Mouse (Mus musculus) layer of hippocampus, adult 8-10 months (tissue): ENCODE measurements around the gene Gdf5. TPM values are rescaled to one million over a fixed set of nuclear protein-coding genes. Genes with fewer than 3 reads are reported as not detected.

Experiments
- DNase-seq, 2 experiments: peaks; one replicate each; pipeline ENCODE4 v3.0.0; 2022; ENCODE audit warnings: low spot score in 2 of 2
- total RNA-seq, 4 experiments: library from RNA; stranded (reverse); gene quantifications; 2 replicates each; pipeline ENCODE4 v1.2.4; 2022

Gene Gdf5
- under 1 TPM in 3 of 4 experiments, not detected in 1; 0.18 to 0.31 (median 0.31) TPM for total RNA-seq

- no peak for DNase-seq
These were observed at the start of gene Gdf5 for GRCm38 (mm10) chr2:155945124-155945523. Gdf5 (minus strand) TSS chr2:155945367.

- peak; percentile 40 to 68 for DNase-seq
These were observed 46.7 kb upstream of the Gdf5 start for GRCm38 (mm10) chr2:155991863-155992321.

GRCm38 (mm10) chr2:155991151-155991550 is 46.0 kb upstream of the Gdf5 start:
- no peak for DNase-seq

GRCm38 (mm10) chr2:155989085-155989484 is 43.9 kb upstream of the Gdf5 start:
- no peak for DNase-seq

DNA sequence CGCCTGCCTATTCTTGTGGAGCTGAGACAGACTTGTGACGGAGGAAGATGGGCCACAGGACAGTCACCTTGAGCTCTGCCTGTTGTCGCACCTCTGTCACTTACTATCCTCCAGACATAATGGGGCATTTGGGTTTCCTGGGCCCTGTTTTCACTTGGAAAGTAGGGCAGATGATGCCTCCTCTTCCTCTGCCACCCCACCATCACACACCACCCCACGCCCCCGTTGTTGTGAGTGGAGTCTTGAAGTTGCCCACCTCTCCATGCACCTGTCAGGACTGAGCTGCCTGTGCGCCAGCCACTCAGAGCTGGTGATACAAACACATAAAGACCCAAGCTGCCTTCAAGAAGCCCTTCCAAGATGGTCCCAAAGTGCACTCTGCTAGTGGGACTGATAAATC is 42.0 kb upstream of the Gdf5 start:
- no peak for DNase-seq

DNA sequence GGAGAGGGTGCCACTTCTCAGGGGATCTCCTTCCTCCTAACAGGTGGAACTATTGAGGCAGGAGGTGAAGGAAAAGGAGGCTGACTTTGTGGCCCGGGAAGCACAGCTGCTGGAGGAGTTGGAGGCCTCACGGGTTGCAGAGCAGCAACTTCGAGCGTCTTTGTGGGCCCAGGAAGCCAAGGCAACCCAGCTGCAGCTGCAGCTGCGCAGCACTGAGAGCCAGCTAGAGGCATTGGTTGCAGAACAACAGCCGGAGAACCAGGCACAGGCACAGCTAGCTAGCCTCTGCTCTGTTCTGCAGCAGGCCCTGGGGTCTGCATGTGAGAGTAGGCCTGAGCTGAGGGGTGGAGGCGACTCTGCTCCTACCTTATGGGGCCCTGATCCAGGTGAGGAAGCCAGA is 40.6 kb upstream of the Gdf5 start:
- no peak for DNase-seq

GRCm38 (mm10) chr2:155979328-155979991 is 34.3 kb upstream of the Gdf5 start:
- no peak for DNase-seq

DNA sequence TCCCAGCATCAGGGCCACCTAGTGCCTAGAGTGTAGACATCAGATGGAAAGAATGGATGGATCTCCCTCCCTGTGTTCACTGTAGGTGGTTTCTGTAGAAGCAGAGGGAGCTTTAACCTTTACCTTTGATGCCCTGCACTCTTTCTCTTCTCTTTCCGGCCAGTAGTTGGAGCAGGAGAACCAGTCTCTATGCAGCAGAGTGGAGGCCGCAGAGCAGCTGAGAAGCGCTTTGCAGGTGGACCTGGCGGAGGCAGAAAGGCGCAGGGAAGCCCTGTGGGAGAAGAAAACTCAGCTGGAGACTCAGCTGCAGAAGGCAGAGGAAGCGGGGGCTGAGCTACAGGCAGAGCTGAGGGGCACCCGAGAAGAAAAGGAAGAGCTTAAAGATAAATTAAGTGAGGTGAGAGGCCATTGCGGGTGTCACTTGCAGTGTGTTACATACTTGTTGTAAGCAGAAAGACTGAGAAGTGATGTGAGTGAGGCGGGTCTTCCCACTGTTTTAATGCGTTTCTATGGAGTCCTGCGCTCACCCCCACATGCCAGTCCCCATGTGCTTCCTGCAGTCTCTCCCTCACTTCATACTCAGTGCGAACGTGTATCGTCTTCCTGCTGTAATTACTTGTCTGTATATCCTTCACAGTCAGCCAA is 29.0 kb upstream of the Gdf5 start:
- no peak for DNase-seq

DNA sequence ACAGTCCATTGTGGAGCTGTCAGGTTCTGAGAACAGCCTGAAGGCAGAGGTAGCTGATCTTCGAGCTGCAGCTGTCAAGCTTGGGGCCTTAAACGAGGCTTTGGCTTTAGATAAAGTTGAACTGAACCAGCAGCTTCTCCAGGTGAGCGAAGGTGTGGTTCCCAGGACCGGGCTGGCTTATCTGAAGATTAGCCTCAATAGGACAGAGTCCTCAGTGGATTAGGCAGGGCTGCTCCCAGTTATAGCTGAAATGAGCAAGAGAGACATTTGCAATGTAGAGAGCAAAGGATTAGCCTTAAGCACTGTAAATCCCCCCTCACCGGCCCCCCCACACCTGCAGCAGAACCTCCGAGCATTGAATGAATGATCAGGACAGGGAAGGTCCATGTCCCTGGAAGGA is 28.2 kb upstream of the Gdf5 start:
- no peak for DNase-seq

GRCm38 (mm10) chr2:155962991-155963390 is 17.8 kb upstream of the Gdf5 start:
- no peak for DNase-seq

DNA sequence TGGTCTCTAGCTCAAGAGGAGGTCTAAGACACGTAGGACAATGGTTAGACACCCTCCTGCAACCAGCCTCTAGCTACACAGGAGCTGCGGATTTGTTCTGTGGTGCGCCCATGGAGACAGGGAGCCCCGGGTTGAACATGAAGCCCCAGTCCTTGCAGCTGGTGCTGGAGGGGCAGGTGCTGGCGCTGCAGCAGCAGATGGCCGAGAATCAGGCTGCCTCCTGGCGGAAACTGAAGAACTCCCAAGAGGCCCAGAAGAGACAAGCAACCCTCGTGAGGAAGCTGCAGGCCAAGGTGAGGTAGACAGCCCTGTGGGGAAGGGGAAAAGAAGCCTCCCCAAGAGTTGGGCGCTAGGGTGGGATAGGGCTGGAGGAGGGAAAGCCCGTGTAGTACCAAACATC is 16.7 kb upstream of the Gdf5 start:
- DNase-seq, result no peak

DNA sequence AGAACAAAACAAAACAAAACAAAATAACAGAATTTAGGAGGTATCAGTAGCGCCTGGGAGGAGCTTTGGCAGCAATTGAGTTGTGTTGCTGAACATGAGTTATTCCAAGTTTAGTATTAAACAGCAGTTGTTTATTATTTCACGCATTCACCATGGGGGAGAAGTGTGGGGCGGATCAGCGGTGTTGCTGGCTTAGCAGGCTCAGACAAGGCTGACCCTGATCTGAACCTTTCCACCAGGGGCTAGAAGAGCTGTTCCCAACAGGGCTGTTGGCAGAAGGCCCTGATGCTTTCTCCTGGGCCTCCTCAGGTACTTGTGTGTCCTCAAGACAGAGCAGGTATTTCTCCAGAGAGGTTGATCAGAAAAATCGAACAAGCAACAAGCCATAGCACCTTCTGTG is 14.8 kb upstream of the Gdf5 start:
- DNase-seq, result no peak

DNA sequence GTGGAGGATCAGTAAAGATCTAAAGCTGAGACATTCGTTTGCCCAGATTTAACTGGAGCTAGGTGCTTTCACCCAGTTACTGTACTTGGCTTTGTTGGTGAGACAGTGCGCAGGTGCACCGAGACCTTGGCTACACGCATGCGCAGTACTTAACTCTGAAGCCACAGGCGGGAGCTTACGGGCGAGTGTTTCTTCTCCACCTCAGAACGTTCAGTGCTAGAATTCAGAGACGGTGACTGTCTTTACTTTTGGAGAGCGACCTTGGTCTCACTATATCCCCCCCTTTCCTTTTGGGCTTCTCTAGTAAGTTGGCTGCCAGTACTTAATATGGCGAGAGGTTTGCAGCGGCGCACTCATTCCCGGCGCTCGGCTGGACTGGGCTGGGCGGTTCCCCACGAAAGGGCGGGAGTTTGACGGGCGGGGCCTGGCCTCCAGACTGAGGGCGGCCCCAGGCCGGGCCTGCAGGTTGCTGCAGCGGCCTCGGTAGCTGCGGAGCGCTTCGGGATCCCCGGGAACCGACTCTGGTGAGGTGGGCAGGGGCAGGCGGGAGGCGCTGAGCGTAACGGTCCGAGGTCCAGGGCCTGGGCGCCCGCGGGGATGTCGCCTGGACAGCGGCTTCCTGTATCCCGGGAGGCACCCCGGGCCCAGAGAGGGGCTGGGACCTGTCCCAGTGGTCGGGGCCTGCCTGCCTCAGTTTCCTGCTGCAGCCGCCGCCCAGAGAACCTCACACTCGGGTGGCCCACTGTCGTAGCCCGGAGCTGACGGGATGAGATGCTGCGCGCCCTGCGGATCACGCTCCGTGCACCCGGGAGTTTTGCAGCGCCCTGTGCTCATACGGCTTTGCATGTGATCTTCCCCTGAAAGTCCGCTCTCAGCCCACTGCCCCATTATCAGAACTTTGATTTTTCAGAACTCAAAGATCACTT is 11.2 kb upstream of the Gdf5 start, which contains the start of gene Cep250:
Gene Cep250 (plus strand): TSS at position 325 of the 926 bp plus-strand sequence.
- DNase-seq, result peak; percentile 77 to 85

- peak; percentile 53 to 67 for DNase-seq
These were observed 6.8 kb upstream of the Gdf5 start for GRCm38 (mm10) chr2:155952006-155952405.

DNA sequence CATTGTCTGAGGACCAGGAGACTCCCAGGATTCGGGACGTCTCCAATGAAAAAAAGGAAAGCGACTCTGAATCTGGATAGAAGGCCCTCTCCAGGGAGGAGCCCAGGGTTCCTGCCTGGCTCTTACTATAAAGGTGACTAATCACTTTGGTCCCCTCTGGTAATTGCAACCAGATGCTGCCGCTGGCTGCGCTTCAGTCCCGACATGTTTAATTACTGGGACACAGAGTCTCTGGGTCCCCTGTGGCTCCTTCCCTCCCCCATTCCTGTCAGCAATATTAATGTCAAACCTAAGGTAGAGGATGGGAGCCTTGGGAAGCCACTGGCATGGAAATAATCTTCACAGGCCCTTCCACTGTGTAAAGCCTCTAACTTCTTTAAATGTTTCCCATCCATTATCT is 4.2 kb upstream of the Gdf5 start:
- DNase-seq, result no peak

DNA sequence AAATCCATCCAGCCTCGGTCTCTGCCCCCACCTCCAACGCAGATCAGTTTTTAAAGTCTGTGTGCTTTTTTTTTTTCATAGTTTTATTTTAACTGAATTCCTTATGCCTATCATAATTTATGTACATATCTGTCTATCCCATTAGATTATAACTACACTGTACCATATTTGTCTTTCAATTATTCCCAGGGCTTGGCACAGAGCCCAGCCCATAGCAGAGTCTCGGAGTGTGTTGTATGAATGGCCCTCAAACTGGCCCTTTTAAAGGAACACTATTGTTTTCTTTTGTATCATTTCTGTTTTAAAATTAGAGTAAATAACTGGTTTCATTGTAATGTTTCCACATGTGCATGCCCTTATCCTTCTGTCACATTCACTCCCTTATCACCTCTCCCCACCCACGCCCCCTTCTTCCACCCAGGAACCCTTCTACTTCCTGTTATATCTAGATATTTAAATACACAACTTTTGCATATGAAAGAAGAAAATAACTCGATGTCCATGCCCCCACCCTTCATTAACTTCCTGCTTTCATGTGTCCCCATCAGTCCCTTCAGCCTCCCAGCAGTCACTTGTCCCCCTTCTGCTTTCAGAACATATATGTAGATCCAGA is 2.3 kb upstream of the Gdf5 start:
- no peak for DNase-seq

DNA sequence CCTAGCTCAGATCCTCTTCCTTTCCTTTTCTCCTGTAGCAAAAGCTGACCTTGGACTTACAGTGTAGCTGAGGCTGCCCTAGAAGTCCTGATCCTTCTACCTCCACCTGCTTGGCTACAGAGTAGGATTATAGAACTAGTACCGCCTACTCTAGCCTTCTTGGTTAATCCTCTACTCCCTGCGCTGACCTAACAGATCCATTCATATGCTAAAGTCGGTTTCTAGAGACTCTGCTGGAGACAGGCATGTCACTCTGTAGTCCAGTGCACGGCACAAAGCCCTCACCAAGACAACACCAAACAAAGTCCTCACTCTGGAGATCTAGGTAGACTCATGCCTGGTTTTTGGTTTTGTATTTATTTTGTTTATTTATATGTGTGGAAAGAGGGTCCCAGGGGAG is 1.3 kb upstream of the Gdf5 start:
- no peak for DNase-seq

- DNase-seq, result peak in 1 of 2 experiments; percentile 57
These were observed 902 bp upstream of the Gdf5 start for GRCm38 (mm10) chr2:155946069-155946468.

GRCm38 (mm10) chr2:155945580-155945979 is 413 bp upstream of the Gdf5 start:
- no peak for DNase-seq

DNA sequence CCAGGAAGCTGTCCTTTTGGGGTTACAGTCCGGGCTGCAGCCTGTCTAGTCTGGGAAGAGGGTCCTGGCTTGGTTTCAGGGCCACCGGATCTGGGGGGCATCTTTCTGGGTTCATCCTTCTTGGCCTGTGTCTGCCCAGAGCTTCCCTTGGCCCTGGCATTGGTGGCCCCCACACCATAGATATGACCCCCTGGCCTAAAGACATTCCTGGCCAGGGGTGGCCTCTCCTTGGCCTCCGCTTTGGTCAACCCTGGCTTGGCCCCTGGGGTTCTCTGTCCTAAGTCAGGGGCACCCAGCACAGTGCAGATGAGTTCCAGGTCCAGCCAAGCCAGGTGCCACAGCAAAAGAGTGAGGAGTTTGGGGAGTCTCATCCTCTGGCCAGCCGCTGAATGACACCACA is 482 bp downstream of the Gdf5 start:
- no peak for DNase-seq

- DNase-seq, result no peak
These were observed 1.7 kb downstream of the Gdf5 start for GRCm38 (mm10) chr2:155943463-155943862.
